Comparison of ENCODE assay signal across 12 mouse cellular contexts in the genomic region with DNA sequence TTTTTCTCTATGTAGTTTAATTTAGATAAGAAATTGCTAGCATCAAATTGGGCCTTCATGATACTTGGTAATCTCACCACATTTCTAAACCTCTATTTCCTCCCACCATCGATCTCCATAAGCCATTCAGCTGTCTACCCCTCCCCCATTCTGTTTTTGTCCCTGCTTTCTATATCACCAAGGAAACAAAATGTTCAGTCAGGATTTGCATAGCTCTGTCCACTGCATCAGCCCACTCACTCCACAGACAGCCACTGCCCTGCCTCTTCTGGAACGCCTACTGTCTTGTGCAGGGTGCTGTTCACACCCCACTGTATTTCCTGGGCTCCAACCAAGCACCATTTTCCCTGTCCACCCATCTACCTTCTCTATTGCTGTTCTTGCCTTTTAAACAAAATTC.
DNase-seq lines count a peak whose midpoint lies in the region; ATAC-seq lines count a peak whose summit lies in the region.
"Had no signal": no experiment of that assay in that cellular context is flagged by ENCODE, and none has a peak within 500 bp of the region (broad histone marks: within the 10 kb centered on the region; RNA-seq: fewer than 3 reads in every experiment).

No protein-coding gene starts in this region.

- ATAC-seq in midbrain, embryonic 16.5 days = no peak
- ATAC-seq: liver, postnatal 0 days had no signal

- no peaks in the 10 kb centered on the region for H3K27me3 ChIP-seq in midbrain, embryonic 10.5 days (ENCODE audit: low read depth, poor library complexity, severe bottlenecking)
- no peaks in the 10 kb centered on the region for H3K27me3 ChIP-seq in midbrain, embryonic 16.5 days (ENCODE audit: control insufficient read depth, insufficient read depth, low read depth, low read length)
- H3K27me3 ChIP-seq: heart, embryonic 15.5 days had no signal

- H3K4me3 ChIP-seq in midbrain, embryonic 10.5 days = no peak overlapping the region
- no peak overlapping the region for H3K4me3 ChIP-seq in midbrain, embryonic 16.5 days (ENCODE audit: low read depth, low read length)
- H3K4me3 ChIP-seq: heart, embryonic 15.5 days had no signal

- peak; percentile 25 for DNase-seq in midbrain, embryonic 10.5 days (ENCODE audit: low spot score)
- peak; percentile 4 for DNase-seq in fibroblast of lung, adult 2 months (ENCODE audit: low read depth)
- peak; percentile 80 for DNase-seq in mesoderm, embryonic 11.5 days (ENCODE audit: low read depth, low spot score)
- peak; percentile 4 for DNase-seq in right cerebral cortex, postnatal 14 days
- no peak for DNase-seq in urinary bladder, postnatal 14 days (ENCODE audit: low spot score)
- no peak for DNase-seq in ovary, adult 18-20 months (ENCODE audit: low spot score)
- DNase-seq: cerebellum, postnatal 14 days; kidney, postnatal 10 days; liver, postnatal 0 days had no signal

- H3K4me2 ChIP-seq in midbrain, embryonic 16.5 days (ENCODE audit: low read length) = no peak overlapping the region
- H3K4me2 ChIP-seq: heart, embryonic 15.5 days had no signal

- 0 out of 2 replicates have a peak overlapping the region, but pooled peaks have one; percentile 34 for H3K27ac ChIP-seq in midbrain, embryonic 10.5 days (replicated peaks)
- H3K27ac ChIP-seq in midbrain, embryonic 16.5 days (ENCODE audit: low read length) = no peak overlapping the region
- H3K27ac ChIP-seq: heart, embryonic 15.5 days; stomach, postnatal 0 days had no signal

- no peaks in the 10 kb centered on the region for H3K9me3 ChIP-seq in midbrain, embryonic 10.5 days (replicated peaks)
- H3K9me3 ChIP-seq in midbrain, embryonic 16.5 days (replicated peaks; ENCODE audit: control insufficient read depth, low read length, poor library complexity, severe bottlenecking) = no peaks in the 10 kb centered on the region
- H3K9me3 ChIP-seq: heart, embryonic 15.5 days had no signal

- no peaks in the 10 kb centered on the region for H3K36me3 ChIP-seq in midbrain, embryonic 10.5 days
- no peaks in the 10 kb centered on the region for H3K36me3 ChIP-seq in midbrain, embryonic 16.5 days (ENCODE audit: control insufficient read depth, insufficient read depth, low read length)
- H3K36me3 ChIP-seq: heart, embryonic 15.5 days had no signal

- H3K4me1 ChIP-seq in midbrain, embryonic 10.5 days = peaks cover 10% of the 10 kb centered on the region
- no peaks in the 10 kb centered on the region for H3K4me1 ChIP-seq in midbrain, embryonic 16.5 days (ENCODE audit: control insufficient read depth, insufficient read depth, low read length)
- H3K4me1 ChIP-seq: heart, embryonic 15.5 days had no signal

- H3K9ac ChIP-seq in midbrain, embryonic 16.5 days (ENCODE audit: low read depth, low read length) = no peak overlapping the region
- H3K9ac ChIP-seq: heart, embryonic 15.5 days; liver, postnatal 0 days had no signal

- WGBS in midbrain, embryonic 10.5 days = 71% methylated on average over 2 of the region's 2 CpGs
- WGBS in midbrain, embryonic 16.5 days = 39% methylated on average over 2 of the region's 2 CpGs

Comparison
In these comparisons a context has a peak if more than half of its experiments do, and no peak if none do; other contexts are left out.
1. DNase-seq: peak in midbrain, embryonic 10.5 days (single experiment), fibroblast of lung, adult 2 months (single experiment), mesoderm, embryonic 11.5 days (single experiment) and right cerebral cortex, postnatal 14 days (single experiment); none in urinary bladder, postnatal 14 days (single experiment) and ovary, adult 18-20 months (single experiment).